Mouse (Mus musculus): ENCODE measurements around the gene Gmppb.

Gene Gmppb

DNA sequence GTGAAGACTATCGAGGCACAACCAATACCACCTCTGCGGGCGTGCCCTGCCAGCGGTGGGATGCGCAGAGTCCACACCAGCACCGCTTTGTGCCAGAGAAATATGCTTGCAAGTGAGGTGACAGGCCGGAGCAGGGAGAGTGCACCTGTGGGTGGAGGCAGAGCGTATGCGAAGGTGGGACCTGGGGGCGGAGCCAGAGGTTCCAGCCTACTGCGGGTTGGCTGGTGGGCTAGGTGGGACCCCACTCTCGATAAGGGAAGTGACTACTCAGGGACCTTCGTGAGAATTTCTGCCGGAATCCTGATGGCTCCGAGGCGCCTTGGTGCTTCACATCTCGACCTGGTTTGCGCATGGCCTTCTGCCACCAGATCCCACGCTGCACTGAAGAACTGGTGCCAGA is 33.5 kb downstream of the Gmppb start:
- no peak for DNase-seq

DNA sequence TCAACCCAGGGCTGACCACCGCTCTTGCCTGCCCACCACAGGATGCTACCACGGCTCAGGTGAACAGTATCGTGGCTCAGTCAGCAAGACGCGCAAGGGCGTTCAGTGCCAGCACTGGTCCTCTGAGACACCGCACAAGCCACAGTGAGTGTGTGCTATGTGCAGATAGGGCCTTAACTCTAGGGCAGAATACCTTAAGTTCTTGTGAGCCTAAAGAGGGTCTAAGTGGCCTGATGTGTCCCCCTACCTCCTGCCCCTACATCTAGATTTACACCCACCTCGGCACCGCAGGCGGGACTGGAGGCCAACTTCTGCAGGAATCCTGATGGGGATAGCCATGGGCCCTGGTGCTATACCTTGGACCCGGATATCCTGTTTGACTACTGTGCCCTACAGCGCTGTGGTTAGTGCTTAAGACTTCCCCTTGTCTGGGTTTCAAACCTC is 34.0 kb downstream of the Gmppb start, which contains the start of gene Rnf123:
Rnf123 (minus strand) TSS at position 359 of the 444 bp plus-strand sequence.
- no peak for DNase-seq

DNA sequence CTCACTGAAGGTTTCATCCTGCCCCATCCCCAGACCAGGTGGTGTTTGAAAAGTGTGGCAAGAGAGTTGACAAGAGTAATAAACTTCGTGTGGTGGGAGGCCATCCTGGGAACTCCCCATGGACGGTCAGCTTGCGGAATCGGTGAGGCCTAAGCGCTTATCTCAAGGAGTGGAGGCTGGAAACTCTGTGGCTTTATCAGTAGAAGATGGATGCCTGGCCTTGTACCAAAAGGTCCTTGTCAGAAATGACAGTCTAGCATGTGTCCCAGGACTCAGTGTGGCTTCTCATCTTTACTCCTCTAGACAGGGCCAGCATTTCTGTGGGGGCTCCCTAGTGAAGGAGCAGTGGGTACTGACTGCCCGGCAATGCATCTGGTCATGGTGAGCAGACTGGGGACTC is 34.5 kb downstream of the Gmppb start:
- DNase-seq, result no peak

DNA sequence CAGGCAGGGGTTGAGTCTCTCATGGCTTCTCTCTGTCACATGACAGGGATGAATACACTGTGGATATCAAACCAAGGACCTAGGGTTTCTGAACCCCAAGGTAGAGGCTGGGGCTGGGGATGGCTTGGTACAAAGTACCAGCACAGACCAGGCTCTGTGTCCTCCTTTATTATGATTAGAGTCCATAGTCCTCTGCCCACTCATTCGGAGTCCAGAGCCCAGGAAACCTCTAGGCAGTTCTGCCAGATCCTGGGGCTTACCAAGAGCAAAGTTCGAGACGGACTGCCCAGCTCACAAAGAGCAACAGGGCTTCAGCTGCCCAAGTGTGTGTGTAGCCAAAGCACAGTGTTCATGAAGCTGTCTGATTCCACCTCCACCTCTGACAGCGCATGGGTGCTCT is 36.2 kb downstream of the Gmppb start:
- no peak for DNase-seq

DNA sequence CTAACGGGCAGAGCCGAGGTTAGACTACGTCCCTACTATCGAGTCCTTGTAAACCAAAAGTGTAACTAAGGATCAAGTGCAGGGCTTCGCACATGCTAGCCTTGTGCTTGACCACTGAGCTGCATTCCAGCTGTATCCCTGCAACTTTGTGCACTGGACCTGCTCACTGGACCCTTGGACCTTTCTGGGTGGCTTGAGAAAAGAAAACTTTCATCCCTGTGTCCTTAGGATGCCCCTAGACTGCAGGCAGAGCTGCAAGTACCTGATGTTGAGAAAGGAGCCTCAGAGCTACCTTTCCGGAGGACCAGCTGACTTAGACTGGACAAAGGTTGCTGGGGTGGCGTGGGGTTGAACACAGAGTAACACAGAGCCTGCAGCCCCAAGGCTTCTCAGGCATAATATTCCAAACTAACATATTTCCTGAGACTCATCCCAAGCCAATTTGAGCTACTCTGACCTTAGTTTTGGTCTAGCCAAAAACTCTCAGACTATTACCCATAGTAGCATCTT is 41.6 kb downstream of the Gmppb start:
- no peak for DNase-seq

DNA sequence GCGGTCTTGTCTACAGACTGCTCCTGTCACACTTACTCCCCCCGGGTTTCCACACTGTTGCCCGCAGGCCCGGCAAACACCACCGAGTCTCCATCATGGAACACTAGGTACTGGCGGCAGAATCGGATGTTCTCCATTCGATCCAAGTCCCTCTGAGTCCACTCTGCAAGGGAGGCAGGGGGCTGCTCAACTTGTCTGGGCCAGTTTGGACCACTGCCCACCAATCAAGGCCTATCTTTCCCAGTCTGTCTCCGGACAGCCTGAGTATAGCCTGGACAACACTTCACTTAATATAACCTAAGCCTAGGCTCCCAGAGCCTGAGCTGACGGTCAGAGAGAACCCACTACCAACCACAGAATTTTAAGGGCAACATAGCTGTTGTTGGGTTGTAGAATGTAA is 44.5 kb downstream of the Gmppb start:
- DNase-seq, result no peak

DNA sequence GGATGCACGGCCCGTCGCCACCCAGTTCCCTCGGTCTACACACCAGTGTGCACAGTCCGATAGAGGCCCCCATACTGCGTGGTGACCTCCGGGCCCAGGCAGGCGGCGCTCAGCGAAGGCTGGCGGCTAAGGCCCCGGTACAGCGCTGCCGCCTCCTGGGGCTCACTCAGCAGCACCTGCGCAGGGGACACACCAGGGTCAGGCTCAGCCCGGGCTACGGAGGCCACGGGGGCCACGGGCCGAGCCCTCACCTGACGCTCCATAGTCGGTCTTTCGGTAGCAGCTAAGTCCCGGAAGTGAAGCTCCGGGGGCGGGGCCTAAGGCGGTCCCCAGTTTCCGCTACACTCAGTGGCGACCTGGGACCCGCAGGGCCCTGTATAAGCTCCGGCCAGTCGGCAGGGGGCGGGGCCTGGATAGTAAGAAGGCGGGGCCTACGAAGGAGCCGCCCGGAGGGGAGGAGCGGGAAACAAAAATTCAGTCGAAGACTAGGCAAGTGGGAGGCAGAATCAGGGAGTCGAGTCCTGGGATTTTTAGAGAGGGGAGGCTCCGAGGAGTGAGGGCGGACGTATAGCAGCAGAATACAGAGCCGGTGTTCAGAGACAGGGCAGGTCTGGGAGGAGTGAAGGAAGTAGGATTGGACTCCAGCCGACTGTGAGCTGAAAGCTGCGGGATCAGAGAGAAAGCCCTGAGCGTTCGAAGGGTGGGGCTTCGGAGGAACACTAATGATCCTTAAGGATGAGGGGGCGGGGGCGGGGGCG is 45.3 kb downstream of the Gmppb start, which contains the start of gene Apeh:
Apeh (minus strand) TSS at position 423 of the 758 bp plus-strand sequence.
- DNase-seq, result peak; percentile 94

DNA sequence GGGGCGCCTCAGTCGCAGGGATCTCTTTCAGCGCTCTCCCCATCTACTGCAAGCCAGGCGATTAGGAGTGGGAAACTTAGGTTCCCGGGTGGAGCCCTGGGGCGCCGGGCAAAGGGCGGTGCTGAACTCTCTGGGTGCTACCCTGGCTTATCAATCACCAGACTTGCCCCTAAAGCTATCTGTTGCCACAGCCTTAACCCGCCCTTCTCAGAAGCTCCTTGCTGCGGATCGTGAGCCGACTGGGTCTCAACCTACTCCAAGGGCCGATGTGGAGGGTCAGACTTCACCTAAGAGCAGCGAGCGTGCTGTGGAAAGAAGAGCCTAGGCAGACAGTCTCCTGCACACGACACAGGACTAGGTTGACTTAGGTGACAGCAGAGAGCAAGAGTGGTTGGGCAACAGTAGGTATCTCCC is 46.0 kb downstream of the Gmppb start:
- no peak for DNase-seq

DNA sequence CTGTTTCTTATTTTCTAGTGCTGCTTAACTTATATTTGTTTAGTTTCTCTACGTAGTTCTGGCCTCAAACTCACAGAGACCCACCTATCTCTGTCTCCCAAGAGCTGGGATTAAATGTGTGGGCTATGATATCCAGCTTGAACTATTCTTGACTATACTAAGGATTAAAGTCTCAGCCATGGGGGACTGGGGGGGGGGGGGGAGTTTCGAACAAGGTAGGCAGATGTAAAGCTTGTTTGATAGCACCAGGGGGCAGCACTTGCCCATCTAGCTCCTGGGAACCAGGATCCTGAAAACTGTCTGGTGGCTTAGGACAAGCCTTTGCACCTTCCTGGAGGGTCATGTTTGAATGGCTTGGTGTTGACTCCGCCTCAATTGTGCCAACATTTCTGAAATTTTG is 46.5 kb downstream of the Gmppb start:
- peak; percentile 85 for DNase-seq

DNA sequence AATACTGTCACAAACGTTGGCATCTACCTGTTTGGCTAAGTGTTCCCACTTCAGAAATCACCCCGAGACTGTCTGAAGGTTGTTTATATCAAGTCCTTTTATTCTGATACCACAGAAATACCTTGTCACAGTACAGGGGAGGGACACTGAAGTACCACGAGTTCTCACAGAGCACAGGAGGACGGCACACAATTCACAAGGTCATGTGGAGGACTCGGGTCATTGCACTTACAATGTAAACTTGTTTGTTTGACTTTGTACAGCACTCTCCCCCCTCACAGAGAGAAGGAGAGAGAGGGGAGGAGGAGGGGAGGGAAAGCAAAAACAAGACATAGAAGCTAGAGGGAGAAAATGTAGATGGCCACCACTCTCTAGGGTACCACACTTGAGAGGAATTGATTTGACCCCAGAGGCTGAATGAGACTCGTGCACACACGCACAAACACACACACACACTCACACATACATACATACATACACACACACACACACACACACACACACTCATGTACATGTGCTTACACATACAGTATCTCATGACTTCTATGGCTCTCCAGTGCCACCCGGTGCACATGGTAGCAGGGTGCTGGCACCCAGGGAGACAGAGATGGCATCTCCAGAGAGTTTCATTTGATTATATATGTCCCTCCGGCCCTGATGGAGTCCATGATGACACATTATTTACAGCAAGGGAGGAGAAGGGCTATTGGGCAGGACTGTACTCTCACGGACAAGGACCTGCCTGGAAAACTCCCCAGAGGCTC is 47.1 kb downstream of the Gmppb start:
- DNase-seq, result no peak

DNA sequence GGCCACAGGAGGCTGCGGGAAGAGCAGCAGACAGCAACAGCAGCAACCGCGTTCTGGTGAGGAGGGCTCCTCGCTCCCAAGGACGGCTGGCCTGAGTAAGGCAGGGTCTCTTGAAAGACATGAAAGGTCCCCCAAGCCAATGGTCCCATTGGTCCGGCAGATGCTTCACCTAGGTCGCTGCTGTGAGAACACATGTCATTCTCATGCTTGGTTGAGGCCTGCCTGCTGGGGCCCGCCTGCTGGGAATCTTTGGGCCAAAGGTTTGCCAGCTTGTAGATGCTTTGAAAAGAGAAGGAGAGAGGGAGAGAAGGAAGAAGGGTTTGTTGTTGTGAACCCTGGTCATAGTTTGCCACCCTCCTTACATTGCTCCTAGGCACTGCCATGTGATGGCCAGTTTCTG is 50.6 kb downstream of the Gmppb start:
- peak; percentile 76 for DNase-seq

Data from cerebellum, adult 9-10 months (tissue).